Mouse (Mus musculus): ENCODE measurements at regions not wholly inside any gene's neighbourhood (a gene's known extent, or its start where the extent isn't known, plus 50 kb on each side); places are given as distances from the start of the nearest gene placed in this dataset.
"Not testable (repeated sequence)": the region's sequence is repeated elsewhere in the genome, so short reads cannot be mapped to it uniquely, and the experiment has no call there.

DNA sequence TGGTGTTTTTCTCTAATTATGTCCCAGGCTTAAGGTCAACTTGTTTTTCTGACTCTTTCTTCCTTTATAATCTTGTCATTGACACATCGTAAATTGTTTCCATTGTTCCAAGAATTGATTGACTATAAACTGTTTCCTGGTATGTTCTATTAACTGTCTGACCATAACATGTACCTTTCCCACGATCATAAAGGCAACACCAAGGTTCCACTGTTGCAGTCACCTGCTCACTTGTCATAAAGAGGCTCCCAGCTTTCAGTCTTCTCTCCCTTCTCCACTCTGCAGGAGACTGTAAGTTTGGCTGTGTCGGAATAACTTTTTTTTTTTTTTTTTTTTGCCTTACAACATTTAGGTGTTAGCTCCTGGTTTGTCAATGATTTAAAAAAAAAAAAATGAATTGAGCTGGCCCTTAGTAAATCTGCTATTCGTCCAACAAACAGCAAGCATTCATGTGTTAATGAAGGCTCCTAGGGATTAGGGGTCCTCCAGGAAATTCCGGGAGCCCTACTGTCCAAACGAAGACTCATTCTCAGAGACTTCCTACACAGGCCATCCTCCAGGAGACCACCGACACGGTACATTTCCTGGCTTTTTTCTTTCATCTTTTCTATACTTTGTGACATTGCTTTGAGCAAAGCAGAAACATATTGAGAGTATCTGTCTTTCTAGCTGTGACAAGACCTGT is 122.2 kb upstream of the Trim24 start:
- no peak overlapping the region for H3K4me2 ChIP-seq (ENCODE audit: low read depth)

DNA sequence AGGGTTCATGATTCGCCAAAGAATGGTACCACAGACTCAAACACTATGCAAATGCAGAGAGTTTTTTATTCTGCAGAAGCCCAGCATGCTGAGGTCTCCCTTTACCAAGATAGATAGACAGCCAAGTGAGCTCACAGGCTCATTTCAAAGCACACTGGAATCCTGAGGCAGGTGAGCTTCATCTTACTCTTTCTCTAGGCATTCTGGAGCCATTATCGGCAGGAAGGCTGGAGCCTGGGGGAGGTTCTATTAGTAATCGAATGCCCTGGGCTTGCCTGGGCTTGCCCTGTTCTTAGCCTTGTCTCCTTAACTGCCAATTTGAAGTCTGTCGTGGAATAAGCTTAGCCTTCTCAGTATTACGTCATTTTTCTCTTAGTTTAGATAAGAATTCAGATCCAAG is 121.6 kb upstream of the Trim24 start:
- no peak overlapping the region for H3K4me3 ChIP-seq
- H3K4me2 ChIP-seq (ENCODE audit: low read depth): no peak overlapping the region
- H3K36me3 ChIP-seq (ENCODE audit: control insufficient read depth, insufficient read depth): no peaks in the 10 kb centered on the region
- H3K79me2 ChIP-seq (ENCODE audit: control insufficient read depth, insufficient read depth): no peaks in the 10 kb centered on the region
- no peak overlapping the region for H3ac ChIP-seq (ENCODE audit: control insufficient read depth, insufficient read length)
- H3K27me3 ChIP-seq (ENCODE audit: control insufficient read depth, insufficient read depth, insufficient read length): no peaks in the 10 kb centered on the region
- TF ChIP-seq TCF12 (IDR thresholded peaks at IDR 0.05; ENCODE audit: insufficient read depth, poor library complexity, severe bottlenecking): no peak
- no peak for TF ChIP-seq CEBPB (IDR thresholded peaks at IDR 0.05; ENCODE audit: insufficient read depth, poor library complexity, severe bottlenecking)
- no peak for TF ChIP-seq MAX (IDR thresholded peaks at IDR 0.05; ENCODE audit: low read depth)
- no peak for TF ChIP-seq E2F4 (IDR thresholded peaks at IDR 0.05; ENCODE audit: insufficient read depth)
- TF ChIP-seq POLR2A (IDR thresholded peaks at IDR 0.05; ENCODE audit: insufficient read length, low read depth): no peak
- no peak for TF ChIP-seq USF1 (IDR thresholded peaks at IDR 0.05; ENCODE audit: low read depth)
- TF ChIP-seq SRF (IDR thresholded peaks at IDR 0.05; ENCODE audit: control insufficient read depth, insufficient read length, low read depth): no peak
- TF ChIP-seq REST (IDR thresholded peaks at IDR 0.05; ENCODE audit: insufficient read depth, insufficient read length): no peak
- no peak for TF ChIP-seq MYOD1 (IDR thresholded peaks at IDR 0.05; ENCODE audit: control insufficient read depth in 1 of 3, insufficient read length in 2 of 3, low read depth in 2 of 3)
- TF ChIP-seq POLR2AphosphoS2 (IDR thresholded peaks at IDR 0.05; ENCODE audit: insufficient read length, low read depth): no peak
- no peak for TF ChIP-seq MYOG (IDR thresholded peaks at IDR 0.05; ENCODE audit: control insufficient read depth in 1 of 3, insufficient read depth in 1 of 3, insufficient read length in 2 of 3, low read depth in 2 of 3)
- TF ChIP-seq TCF3 (IDR thresholded peaks at IDR 0.05; ENCODE audit: insufficient read length, low read depth): no peak

More for the DNA sequence above, 122.2 kb upstream of the Trim24 start:
- H3ac ChIP-seq (ENCODE audit: control insufficient read depth, insufficient read length): no peak overlapping the region
- H3K4me3 ChIP-seq: no peak overlapping the region
- H3K36me3 ChIP-seq (ENCODE audit: control insufficient read depth, insufficient read depth): no peaks in the 10 kb centered on the region
- no peaks in the 10 kb centered on the region for H3K79me2 ChIP-seq (ENCODE audit: control insufficient read depth, insufficient read depth)
- no peaks in the 10 kb centered on the region for H3K27me3 ChIP-seq (ENCODE audit: control insufficient read depth, insufficient read depth, insufficient read length)
- TF ChIP-seq MYOD1 (IDR thresholded peaks at IDR 0.05; ENCODE audit: control insufficient read depth in 1 of 3, insufficient read length in 2 of 3, low read depth in 2 of 3): no peak
- no peak for TF ChIP-seq MYOG (IDR thresholded peaks at IDR 0.05; ENCODE audit: control insufficient read depth in 1 of 3, insufficient read depth in 1 of 3, insufficient read length in 2 of 3, low read depth in 2 of 3)
- no peak for TF ChIP-seq USF1 (IDR thresholded peaks at IDR 0.05; ENCODE audit: low read depth)
- TF ChIP-seq POLR2A (IDR thresholded peaks at IDR 0.05; ENCODE audit: insufficient read length, low read depth): no peak
- no peak for TF ChIP-seq POLR2AphosphoS2 (IDR thresholded peaks at IDR 0.05; ENCODE audit: insufficient read length, low read depth)
- no peak for TF ChIP-seq MAX (IDR thresholded peaks at IDR 0.05; ENCODE audit: low read depth)
- TF ChIP-seq TCF12 (IDR thresholded peaks at IDR 0.05; ENCODE audit: insufficient read depth, poor library complexity, severe bottlenecking): no peak
- TF ChIP-seq CEBPB (IDR thresholded peaks at IDR 0.05; ENCODE audit: insufficient read depth, poor library complexity, severe bottlenecking): no peak
- no peak for TF ChIP-seq SRF (IDR thresholded peaks at IDR 0.05; ENCODE audit: control insufficient read depth, insufficient read length, low read depth)
- no peak for TF ChIP-seq TCF3 (IDR thresholded peaks at IDR 0.05; ENCODE audit: insufficient read length, low read depth)
- TF ChIP-seq REST (IDR thresholded peaks at IDR 0.05; ENCODE audit: insufficient read depth, insufficient read length): no peak
- no peak for TF ChIP-seq E2F4 (IDR thresholded peaks at IDR 0.05; ENCODE audit: insufficient read depth)

DNA sequence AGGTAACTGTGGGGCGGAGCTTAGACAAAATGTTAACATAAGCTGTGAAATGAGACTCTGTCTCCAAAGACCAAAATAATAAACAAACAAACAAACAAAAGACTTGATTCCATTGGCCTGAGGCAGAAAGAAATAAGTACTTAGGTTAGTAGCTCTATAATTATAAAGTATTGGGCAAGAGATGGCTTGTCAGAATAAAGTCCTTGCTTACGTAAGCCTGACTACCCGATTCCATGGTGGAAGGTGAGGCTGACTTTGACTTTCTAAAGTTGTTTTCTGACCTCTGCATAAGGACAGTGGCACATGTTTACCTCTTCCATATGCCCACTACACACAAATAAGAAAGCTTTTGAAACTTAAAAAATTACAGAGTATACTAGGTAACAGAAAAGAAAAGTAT is 120.3 kb upstream of the Trim24 start:
- H3K4me2 ChIP-seq (ENCODE audit: low read depth): no peak overlapping the region
- no peaks in the 10 kb centered on the region for H3K36me3 ChIP-seq (ENCODE audit: control insufficient read depth, insufficient read depth)
- H3ac ChIP-seq (ENCODE audit: control insufficient read depth, insufficient read length): no peak overlapping the region
- no peak overlapping the region for H3K4me3 ChIP-seq
- H3K79me2 ChIP-seq (ENCODE audit: control insufficient read depth, insufficient read depth): no peaks in the 10 kb centered on the region
- TF ChIP-seq TCF12 (IDR thresholded peaks at IDR 0.05; ENCODE audit: insufficient read depth, poor library complexity, severe bottlenecking) (no peak), CEBPB (IDR thresholded peaks at IDR 0.05; ENCODE audit: insufficient read depth, poor library complexity, severe bottlenecking) (no peak), MYOD1 (IDR thresholded peaks at IDR 0.05; ENCODE audit: control insufficient read depth in 1 of 3, insufficient read length in 2 of 3, low read depth in 2 of 3) (no peak)
- no peaks in the 10 kb centered on the region for H3K27me3 ChIP-seq (ENCODE audit: control insufficient read depth, insufficient read depth, insufficient read length)

DNA sequence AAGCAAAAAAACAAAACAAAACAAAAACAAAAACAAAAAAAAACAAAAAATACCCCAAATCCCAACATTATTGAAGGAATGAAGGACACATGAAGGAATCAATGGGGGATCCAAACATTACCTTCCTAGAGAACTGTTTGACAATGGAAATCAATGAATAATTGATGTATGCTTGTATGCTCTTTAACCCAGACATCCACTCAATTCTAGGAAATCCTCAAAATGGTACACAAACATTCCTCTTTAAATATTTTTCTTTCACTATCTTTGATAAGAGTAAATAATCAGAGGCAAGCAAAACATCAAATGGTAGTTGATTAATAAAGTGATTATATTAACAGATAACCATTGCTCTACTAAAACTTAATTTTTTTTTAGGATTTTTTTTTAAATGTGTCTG is 118.9 kb upstream of the Trim24 start:
- Histone ChIP-seq H3ac (ENCODE audit: control insufficient read depth, insufficient read length) (no peak overlapping the region), H3K4me3 (no peak overlapping the region)

DNA sequence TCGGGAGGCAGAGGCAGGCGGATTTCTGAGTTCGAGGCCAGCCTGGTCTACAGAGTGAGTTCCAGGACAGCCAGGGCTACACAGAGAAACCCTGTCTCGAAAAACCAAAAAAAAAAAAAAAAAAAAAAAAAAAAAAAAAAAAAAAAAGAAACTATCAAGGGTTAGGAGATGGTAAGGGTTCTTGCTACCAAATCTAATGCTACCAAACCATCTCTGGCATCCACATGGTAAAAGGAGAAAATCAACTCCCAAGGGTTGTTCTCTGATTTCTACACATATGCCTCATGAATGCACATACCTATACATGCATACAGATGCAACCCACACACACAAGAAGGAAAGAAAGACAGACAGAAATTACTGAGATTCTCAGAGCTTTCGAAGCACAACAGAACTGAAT is 109.6 kb upstream of the Trim24 start:
- H3K79me2 ChIP-seq (ENCODE audit: control insufficient read depth, insufficient read depth); H3K27me3 ChIP-seq (ENCODE audit: control insufficient read depth, insufficient read depth, insufficient read length); H3K36me3 ChIP-seq (ENCODE audit: control insufficient read depth, insufficient read depth); H3ac ChIP-seq (ENCODE audit: control insufficient read depth, insufficient read length); H3K4me2 ChIP-seq (ENCODE audit: low read depth); H3K4me3 ChIP-seq: not testable (repeated sequence)

More for the DNA sequence above, 118.9 kb upstream of the Trim24 start:
- no peaks in the 10 kb centered on the region for H3K27me3 ChIP-seq (ENCODE audit: control insufficient read depth, insufficient read depth, insufficient read length)
- no peaks in the 10 kb centered on the region for H3K79me2 ChIP-seq (ENCODE audit: control insufficient read depth, insufficient read depth)
- H3K4me2 ChIP-seq (ENCODE audit: low read depth): no peak overlapping the region
- no peaks in the 10 kb centered on the region for H3K36me3 ChIP-seq (ENCODE audit: control insufficient read depth, insufficient read depth)
- TF ChIP-seq POLR2A (IDR thresholded peaks at IDR 0.05; ENCODE audit: insufficient read length, low read depth): no peak
- TF ChIP-seq MYOD1 (IDR thresholded peaks at IDR 0.05; ENCODE audit: control insufficient read depth in 1 of 3, insufficient read length in 2 of 3, low read depth in 2 of 3): no peak
- no peak for TF ChIP-seq SRF (IDR thresholded peaks at IDR 0.05; ENCODE audit: control insufficient read depth, insufficient read length, low read depth)
- no peak for TF ChIP-seq TCF12 (IDR thresholded peaks at IDR 0.05; ENCODE audit: insufficient read depth, poor library complexity, severe bottlenecking)
- no peak for TF ChIP-seq MYOG (IDR thresholded peaks at IDR 0.05; ENCODE audit: control insufficient read depth in 1 of 3, insufficient read depth in 1 of 3, insufficient read length in 2 of 3, low read depth in 2 of 3)
- TF ChIP-seq TCF3 (IDR thresholded peaks at IDR 0.05; ENCODE audit: insufficient read length, low read depth): no peak
- TF ChIP-seq E2F4 (IDR thresholded peaks at IDR 0.05; ENCODE audit: insufficient read depth): no peak
- no peak for TF ChIP-seq USF1 (IDR thresholded peaks at IDR 0.05; ENCODE audit: low read depth)

Data from myocyte (in vitro differentiated cells).